Mouse (Mus musculus): ENCODE data around the gene Man1b1. TPM values are rescaled to one million over a fixed set of nuclear protein-coding genes. Genes with fewer than 3 reads are reported as not detected.

The Man1b1 gene
- polyA plus RNA-seq, 1 experiment from 2014 or later: 43.5 TPM

DNA sequence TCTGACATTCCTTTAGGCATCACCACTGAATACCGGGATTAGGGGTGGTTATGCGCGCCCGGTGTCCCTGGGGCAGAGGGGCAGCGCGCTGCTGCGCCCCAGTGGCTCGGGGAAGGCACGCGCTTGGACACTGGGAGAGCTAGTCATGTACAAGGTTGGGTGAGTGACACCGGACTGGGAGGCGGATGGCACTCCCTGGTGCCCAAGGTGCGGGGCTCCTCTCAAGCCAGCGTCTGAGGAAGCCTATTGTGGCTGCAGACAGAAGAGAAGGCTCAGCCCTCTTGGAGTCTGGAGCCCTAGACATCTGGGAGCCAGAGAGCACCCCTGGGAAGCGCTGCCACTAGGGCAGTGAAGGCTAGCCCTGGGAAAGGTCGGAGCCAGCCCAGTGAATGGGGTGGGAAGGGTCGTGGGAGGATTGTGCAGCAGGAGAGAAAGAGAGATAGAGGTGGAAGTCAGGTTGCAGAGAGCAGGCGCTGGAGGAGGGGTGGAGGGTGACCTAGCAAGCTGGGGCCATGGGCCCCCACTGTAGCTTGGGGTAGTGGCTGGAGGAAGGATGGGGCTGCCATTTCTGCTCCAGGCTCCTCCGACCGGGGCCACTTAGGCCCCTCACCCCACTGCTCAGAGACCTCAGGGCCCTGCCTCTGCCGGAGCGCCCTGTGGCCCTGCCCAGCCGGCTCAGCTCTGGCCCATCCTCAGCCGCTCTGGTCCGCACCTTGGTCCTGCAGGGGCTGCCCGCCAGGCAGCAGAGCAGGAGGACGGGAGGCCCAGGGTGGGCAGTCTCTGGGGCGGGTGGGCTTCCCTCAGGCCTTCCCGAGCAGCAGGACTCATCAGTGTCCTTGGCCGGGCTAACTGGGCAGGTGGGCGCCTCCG, 40.7 kb upstream of the Man1b1 start:
- Histone ChIP-seq H3K36me3 (peaks cover 18% of the 10 kb centered on the region), H3K27ac (replicated peaks) (no peak overlapping the region), H3K9ac (replicated peaks) (peak overlapping the region; percentile 46; the same call in 1 of the 2 replicates), H3K9me3 (replicated peaks) (no peaks in the 10 kb centered on the region), H3K4me1 (peaks cover 55% of the 10 kb centered on the region), H3K4me2 (peak overlapping the region; percentile 61), H3K4me3 (replicated peaks) (peak overlapping the region; percentile 24), H3K27me3 (replicated peaks) (peaks cover 83% of the 10 kb centered on the region)
- WGBS: 9% methylated on average over 31 of the region's 32 CpGs
- ATAC-seq (ENCODE audit: low FRiP score): no peak

DNA sequence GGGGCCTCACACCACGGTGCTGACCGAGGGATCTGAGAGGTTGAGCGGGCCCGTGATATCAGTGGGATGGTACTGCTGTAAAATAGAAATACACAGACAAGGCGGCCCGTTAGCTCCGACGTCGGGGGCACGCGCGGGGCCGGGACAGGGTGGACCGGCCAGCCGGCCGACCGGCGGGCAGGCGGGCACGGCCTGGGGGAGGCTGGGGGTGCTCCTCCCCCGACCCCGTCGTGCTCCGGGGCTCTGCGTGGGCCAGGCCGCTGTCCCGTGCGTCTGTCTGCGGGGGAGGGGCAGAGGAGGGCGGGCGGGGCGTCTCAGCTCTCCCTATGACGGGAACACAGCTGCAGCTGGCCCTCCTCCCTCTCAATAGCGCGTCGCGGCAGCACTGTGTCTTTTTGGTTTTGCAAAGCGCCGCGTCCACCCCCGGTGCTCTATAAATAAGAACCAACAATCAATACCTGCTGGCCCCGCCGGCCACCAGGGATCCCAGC, 40.0 kb upstream of the Man1b1 start:
- no peaks in the 10 kb centered on the region for H3K9me3 ChIP-seq (replicated peaks)
- WGBS: 5% methylated on average over 34 of the region's 43 CpGs
- H3K27me3 ChIP-seq (replicated peaks): peaks cover 90% of the 10 kb centered on the region
- no peak overlapping the region for H3K27ac ChIP-seq (replicated peaks)
- H3K36me3 ChIP-seq: peaks cover 25% of the 10 kb centered on the region
- H3K4me2 ChIP-seq: peak overlapping the region; percentile 47
- peak overlapping the region; percentile 21 for H3K4me3 ChIP-seq (replicated peaks)
- 0 out of 2 replicates have a peak overlapping the region, but pooled peaks have one; percentile 17 for H3K9ac ChIP-seq (replicated peaks)
- peaks cover 52% of the 10 kb centered on the region for H3K4me1 ChIP-seq
- no peak for ATAC-seq (ENCODE audit: low FRiP score)

DNA sequence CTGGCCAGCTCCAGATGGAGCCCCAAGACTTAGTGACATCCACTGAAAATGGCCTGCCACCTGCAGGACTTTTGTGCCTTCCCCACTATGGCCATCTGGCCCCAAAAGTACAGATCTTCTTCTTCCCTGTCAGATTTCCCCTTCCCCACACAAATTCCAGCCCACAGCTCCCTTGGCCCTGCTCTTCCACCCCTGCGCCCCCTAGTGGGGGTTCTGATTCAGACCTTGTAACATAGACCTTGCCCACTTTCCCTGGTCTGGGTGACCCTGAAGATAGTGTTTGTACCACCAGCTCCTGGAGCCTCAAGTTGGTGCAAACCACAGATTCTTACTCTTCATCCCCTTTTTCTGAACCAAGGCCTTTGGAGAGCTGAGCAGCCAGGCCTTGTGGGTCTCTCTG, 39.3 kb upstream of the Man1b1 start:
- Histone ChIP-seq H3K4me2 (no peak overlapping the region), H3K4me3 (replicated peaks) (no peak overlapping the region)
- 0% methylated on average over 1 of the region's 1 CpGs for WGBS

DNA sequence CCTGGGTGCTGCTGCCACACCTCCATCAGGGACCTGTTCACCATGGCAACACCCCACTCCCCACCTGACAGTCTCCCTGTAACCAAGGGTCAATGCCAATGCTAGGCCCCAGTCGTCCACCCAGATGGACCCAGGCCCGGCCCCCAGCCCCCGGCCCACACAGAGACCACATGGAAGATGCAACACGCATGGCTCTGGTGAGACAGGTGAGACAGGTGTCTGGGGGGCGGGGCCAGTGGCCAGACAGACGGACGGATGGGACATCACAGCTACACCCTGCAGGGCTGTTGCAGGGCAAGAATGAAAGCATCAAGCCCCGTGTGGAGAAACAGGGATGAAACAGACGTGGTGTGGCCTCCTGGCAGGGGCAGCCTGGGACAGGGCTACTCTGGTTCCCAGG, 38.4 kb upstream of the Man1b1 start:
- 72% methylated on average over 9 of the region's 9 CpGs for WGBS

More for the DNA sequence above, 39.3 kb upstream of the Man1b1 start:
- Histone ChIP-seq H3K9me3 (replicated peaks) (no peaks in the 10 kb centered on the region), H3K27ac (replicated peaks) (no peak overlapping the region), H3K9ac (replicated peaks) (no peak overlapping the region), H3K36me3 (peaks cover 33% of the 10 kb centered on the region), H3K4me1 (peaks cover 45% of the 10 kb centered on the region), H3K27me3 (replicated peaks) (peaks cover 98% of the 10 kb centered on the region)
- ATAC-seq (ENCODE audit: low FRiP score): no peak

DNA sequence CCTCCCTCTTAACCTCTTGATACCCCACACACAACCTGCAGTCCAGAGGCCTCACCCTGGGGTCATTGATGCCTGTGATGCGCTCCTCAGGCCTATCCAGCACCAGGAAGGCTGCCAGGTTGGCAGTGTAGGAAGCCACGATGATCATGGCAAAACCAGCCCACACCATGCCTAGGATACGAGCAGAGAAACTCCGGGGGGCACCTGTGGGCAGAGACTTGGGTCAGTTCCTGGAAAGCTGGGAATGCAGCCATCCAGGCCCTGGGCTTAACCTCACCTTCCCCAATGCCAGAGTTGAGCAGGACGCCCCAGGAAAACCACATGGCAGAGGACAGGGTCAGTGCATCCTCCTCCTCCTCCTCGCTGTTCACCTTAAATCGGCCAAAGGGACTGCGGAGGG, 35.0 kb upstream of the Man1b1 start:
- 82% methylated on average over 8 of the region's 8 CpGs for WGBS
- Histone ChIP-seq H3K4me3 (replicated peaks) (no peak overlapping the region), H3K9me3 (replicated peaks) (no peaks in the 10 kb centered on the region), H3K36me3 (peaks cover 48% of the 10 kb centered on the region), H3K4me1 (peaks cover 6% of the 10 kb centered on the region), H3K9ac (replicated peaks) (no peak overlapping the region), H3K4me2 (no peak overlapping the region), H3K27ac (replicated peaks) (no peak overlapping the region), H3K27me3 (replicated peaks) (peaks cover 62% of the 10 kb centered on the region)
- ATAC-seq (ENCODE audit: low FRiP score): no peak

More for the DNA sequence above, 38.4 kb upstream of the Man1b1 start:
- Histone ChIP-seq H3K27ac (replicated peaks) (no peak overlapping the region), H3K36me3 (peaks cover 40% of the 10 kb centered on the region), H3K4me2 (no peak overlapping the region), H3K27me3 (replicated peaks) (peaks cover 96% of the 10 kb centered on the region), H3K4me1 (peaks cover 40% of the 10 kb centered on the region), H3K4me3 (replicated peaks) (no peak overlapping the region), H3K9me3 (replicated peaks) (no peaks in the 10 kb centered on the region), H3K9ac (replicated peaks) (no peak overlapping the region)
- ATAC-seq (ENCODE audit: low FRiP score): no peak

DNA sequence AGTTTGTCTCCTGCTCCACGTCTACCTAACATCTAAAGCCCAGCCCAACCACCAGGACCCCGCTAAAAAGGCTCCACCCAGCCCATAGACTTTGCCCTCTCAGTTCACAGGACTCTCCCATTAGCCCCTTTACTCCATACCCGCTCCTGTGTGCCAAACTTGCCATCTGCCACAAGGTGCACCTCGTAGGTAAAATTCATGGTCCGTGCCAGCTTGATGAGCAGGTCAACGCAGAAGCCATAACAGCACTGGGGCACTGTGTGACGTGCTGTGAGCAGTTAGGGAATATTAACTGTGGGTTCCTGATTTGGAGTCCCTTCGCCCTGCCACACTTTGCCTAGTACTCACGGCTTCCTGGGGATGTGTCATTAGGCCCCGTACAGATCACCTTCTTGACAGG, 34.1 kb upstream of the Man1b1 start:
- H3K27ac ChIP-seq (replicated peaks): no peak overlapping the region
- no peak for ATAC-seq (ENCODE audit: low FRiP score)
- H3K4me1 ChIP-seq: no peaks in the 10 kb centered on the region
- no peak overlapping the region for H3K9ac ChIP-seq (replicated peaks)
- peaks cover 56% of the 10 kb centered on the region for H3K36me3 ChIP-seq
- no peaks in the 10 kb centered on the region for H3K9me3 ChIP-seq (replicated peaks)
- peaks cover 57% of the 10 kb centered on the region for H3K27me3 ChIP-seq (replicated peaks)
- H3K4me3 ChIP-seq (replicated peaks): no peak overlapping the region
- 85% methylated on average over 10 of the region's 10 CpGs for WGBS
- H3K4me2 ChIP-seq: no peak overlapping the region

DNA sequence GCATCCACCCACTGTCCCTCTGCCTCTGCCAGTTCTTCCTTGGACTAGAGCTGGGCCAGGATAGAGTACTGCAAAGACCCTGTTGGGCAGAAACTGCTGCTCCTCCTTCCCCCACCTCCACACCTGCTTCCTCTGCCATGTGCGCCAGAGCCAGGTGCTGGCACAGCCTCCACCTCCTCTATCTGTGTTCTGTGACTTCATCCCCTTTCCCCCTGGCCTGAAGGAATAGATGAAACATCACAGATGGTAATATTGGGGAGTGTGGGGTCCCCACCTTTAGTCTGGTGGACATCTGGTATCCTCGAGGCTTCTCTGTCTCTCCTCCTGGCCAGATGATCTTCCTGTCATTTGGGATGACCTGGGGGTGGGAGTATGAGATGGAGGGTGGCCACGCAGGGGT, 28.7 kb upstream of the Man1b1 start:
- peaks cover 49% of the 10 kb centered on the region for H3K27me3 ChIP-seq (replicated peaks)
- no peak for ATAC-seq (ENCODE audit: low FRiP score)
- no peak overlapping the region for H3K4me2 ChIP-seq
- no peak overlapping the region for H3K27ac ChIP-seq (replicated peaks)
- 73% methylated on average over 3 of the region's 3 CpGs for WGBS
- H3K4me1 ChIP-seq: peaks cover 9% of the 10 kb centered on the region
- no peak overlapping the region for H3K9ac ChIP-seq (replicated peaks)
- H3K36me3 ChIP-seq: peaks cover 53% of the 10 kb centered on the region
- no peak overlapping the region for H3K4me3 ChIP-seq (replicated peaks)
- H3K9me3 ChIP-seq (replicated peaks): no peaks in the 10 kb centered on the region

DNA sequence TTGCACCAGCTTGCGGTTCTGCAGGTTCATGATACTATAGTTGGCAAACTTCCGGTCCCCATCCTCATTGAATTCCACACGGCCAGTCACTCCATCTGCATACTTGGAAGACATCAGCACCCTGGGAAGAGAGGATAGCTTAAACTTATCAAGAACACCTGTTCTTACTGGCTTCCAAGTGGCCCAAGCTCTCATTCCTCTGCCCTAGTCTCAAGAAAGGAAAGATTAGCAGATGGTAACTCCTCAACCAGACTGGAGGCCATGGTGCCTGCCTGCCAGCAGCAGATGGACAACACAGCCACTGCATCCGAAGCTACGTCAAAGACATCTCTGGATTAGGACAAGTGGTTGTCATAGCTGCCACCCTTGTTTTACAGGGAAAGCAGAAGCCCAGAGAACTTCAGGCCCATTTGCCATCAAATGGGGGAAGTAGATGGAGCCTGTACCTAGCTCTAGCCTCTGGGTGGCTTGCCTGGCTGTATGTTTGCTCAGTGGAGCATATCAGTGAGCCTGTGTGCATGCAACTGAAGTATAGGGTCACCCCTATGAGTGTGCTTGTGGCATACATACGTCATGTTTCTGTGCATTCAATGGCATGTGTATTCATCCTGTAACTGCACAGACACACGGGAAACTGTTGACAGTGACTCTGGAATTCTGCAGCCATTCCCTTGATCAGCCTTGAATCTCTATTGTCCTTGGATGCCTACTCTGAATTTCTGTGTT, 28.0 kb upstream of the Man1b1 start:
- Histone ChIP-seq H3K4me2 (peak overlapping the region; percentile 68), H3K4me1 (peaks cover 9% of the 10 kb centered on the region), H3K27me3 (replicated peaks) (peaks cover 54% of the 10 kb centered on the region), H3K9me3 (replicated peaks) (no peaks in the 10 kb centered on the region), H3K9ac (replicated peaks) (no peak overlapping the region), H3K27ac (replicated peaks) (no peak overlapping the region), H3K4me3 (replicated peaks) (peak overlapping the region; percentile 36; the same call in 1 of the 2 replicates), H3K36me3 (peaks cover 57% of the 10 kb centered on the region)
- ATAC-seq (ENCODE audit: low FRiP score): no peak
- WGBS: 70% methylated on average over 7 of the region's 7 CpGs

DNA sequence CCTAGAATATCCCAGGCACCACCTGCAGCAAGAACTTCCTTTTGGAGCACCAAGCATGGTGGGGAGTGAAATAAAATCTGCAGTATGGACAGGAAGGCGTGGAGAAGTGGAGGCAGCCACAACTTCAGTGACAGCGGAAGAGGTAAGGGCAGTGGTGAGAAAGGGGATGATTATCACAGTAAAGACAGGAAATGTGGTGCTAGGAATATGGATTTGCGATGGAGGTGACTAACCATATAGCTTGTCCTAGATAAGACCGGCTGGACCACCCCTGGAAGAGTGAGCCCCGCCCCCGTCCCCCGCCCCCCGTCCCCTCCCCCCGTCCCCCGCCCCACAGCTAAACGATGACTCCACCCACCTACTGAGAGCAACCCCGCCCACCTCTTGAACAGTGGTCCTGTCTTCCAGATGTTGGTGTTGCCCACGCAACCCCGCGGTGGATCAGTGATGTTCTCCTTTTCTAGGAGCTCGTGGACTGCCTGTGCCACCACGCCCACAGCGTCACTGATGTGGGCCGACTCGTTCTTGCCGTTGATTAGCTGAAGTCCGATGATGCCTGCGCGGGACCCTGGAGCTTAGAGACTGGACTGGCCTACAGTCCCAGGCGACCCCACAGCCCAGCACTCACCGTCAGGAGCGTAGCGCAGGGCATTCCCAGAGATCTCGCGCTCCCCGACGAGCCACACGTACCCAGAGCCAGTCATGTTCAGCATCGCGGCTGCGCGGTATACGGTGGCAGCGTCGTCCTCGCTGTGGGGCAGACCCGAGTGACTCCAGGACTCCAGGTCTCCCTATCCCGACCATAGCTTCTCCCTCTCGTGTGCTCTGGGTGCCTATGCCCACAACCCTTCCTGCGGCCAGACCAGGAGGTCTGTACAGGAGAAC, 27.2 kb upstream of the Man1b1 start:
- H3K27ac ChIP-seq (replicated peaks): no peak overlapping the region
- WGBS: 4% methylated on average over 41 of the region's 45 CpGs
- no peaks in the 10 kb centered on the region for H3K9me3 ChIP-seq (replicated peaks)
- peak overlapping the region; percentile 32; the same call in 1 of the 2 replicates for H3K9ac ChIP-seq (replicated peaks)
- ATAC-seq (ENCODE audit: low FRiP score): peak; percentile 73
- H3K36me3 ChIP-seq: peaks cover 64% of the 10 kb centered on the region
- peak overlapping the region; percentile 36 for H3K4me3 ChIP-seq (replicated peaks)
- H3K27me3 ChIP-seq (replicated peaks): peaks cover 59% of the 10 kb centered on the region
- peaks cover 9% of the 10 kb centered on the region for H3K4me1 ChIP-seq
- H3K4me2 ChIP-seq: peak overlapping the region; percentile 68

DNA sequence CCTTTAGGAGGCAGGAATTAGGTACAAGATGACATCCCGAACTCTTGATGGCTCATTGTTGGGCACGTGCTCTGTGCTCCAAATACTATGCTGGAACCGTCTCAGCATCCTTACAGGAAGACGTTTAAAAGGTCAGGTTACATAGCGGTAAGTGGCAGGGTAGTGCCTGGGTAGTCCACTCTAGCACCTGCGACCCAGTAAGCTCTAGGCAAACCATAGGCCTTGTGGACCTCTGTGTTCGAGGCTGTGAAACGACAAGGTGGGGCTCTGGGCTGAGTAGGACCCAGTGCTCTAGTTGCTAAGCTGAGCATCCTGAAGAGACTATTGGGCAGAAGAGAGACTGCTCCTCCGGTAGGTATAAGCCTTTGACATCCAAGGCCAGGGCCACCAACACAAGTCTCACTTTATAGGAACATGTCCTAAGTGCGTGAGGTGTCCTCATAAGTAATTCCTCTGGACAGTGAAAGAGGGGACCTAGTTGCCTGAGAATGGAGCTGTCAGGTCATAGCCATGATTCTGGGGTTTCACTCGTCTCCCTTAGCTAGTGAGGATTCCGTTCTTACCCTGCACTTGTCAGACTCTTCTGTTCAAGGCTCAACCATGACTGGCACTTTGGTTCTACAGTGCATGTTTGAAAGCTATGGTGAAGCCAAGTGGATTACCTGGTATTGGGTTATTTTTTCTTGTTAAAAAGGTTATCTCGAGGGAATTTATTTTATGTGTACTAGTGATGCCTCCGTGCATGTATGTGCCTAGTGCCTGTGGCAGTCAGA, 26.4 kb upstream of the Man1b1 start:
- peak overlapping the region; percentile 68 for H3K4me2 ChIP-seq
- no peaks in the 10 kb centered on the region for H3K9me3 ChIP-seq (replicated peaks)
- WGBS: 49% methylated on average over 14 of the region's 14 CpGs
- peaks cover 9% of the 10 kb centered on the region for H3K4me1 ChIP-seq
- peak; percentile 2; the same call in 1 of the 2 replicates for ATAC-seq (ENCODE audit: low FRiP score)
- H3K27me3 ChIP-seq (replicated peaks): peaks cover 66% of the 10 kb centered on the region
- peaks cover 72% of the 10 kb centered on the region for H3K36me3 ChIP-seq
- H3K4me3 ChIP-seq (replicated peaks): peak overlapping the region; percentile 36; the same call in 1 of the 2 replicates
- H3K27ac ChIP-seq (replicated peaks): no peak overlapping the region
- 0 out of 2 replicates have a peak overlapping the region, but pooled peaks have one; percentile 32 for H3K9ac ChIP-seq (replicated peaks)
